Mouse (Mus musculus) liver, embryonic 15.5 days (tissue): ENCODE data around the gene Magi2. TPM values are rescaled to one million over a fixed set of nuclear protein-coding genes. Genes with fewer than 3 reads are reported as not detected.
"Not testable (repeated sequence)": the region's sequence is repeated elsewhere in the genome, so short reads cannot be mapped to it uniquely, and the experiment has no call there.

ENCODE experiments used
- ATAC-seq: fragments of 200-750 bp; cut with Nextera tagmentation; 2 replicates; pipeline ENCODE4 v1.8.0; 2017; ENCODE audit warnings: moderate number of reproducible peaks, mild to moderate bottlenecking, moderate library complexity; ENCODE audit not compliant: insufficient read depth
- H3K27ac ChIP-seq: fragments of 300-500 bp; sonication (generic); replicated peaks from 2 replicates; pipeline ENCODE4 v1.5.1; 2015; ENCODE audit warnings: mild to moderate bottlenecking, inconsistent platforms
- H3K27me3 ChIP-seq: fragments of 300-500 bp; sonication (generic); 2 replicates; pipeline ENCODE4 v1.6.1; 2015; ENCODE audit warnings: mild to moderate bottlenecking, inconsistent platforms
- H3K36me3 ChIP-seq: fragments of 300-500 bp; sonication (generic); replicated peaks from 2 replicates; pipeline ENCODE4 v1.6.1; 2015; ENCODE audit warnings: moderate library complexity, mild to moderate bottlenecking, inconsistent platforms
- H3K4me1 ChIP-seq: fragments of 300-500 bp; sonication (generic); replicated peaks from 2 replicates; pipeline ENCODE4 v1.6.1; 2015; ENCODE audit warnings: inconsistent platforms
- H3K4me2 ChIP-seq: fragments of 300-500 bp; sonication (generic); 2 replicates; pipeline ENCODE4 v1.6.1; 2015; ENCODE audit warnings: moderate library complexity, mild to moderate bottlenecking, inconsistent platforms
- H3K4me3 ChIP-seq: fragments of 300-500 bp; sonication (generic); replicated peaks from 2 replicates; pipeline ENCODE4 v1.5.1; 2015; ENCODE audit warnings: mild to moderate bottlenecking, inconsistent platforms
- H3K9ac ChIP-seq: fragments of 300-500 bp; sonication (generic); 2 replicates; pipeline ENCODE4 v1.6.1; 2015; ENCODE audit warnings: moderate library complexity, mild to moderate bottlenecking, inconsistent platforms
- H3K9me3 ChIP-seq: fragments of 300-500 bp; sonication (generic); replicated peaks from 2 replicates; pipeline ENCODE4 v1.6.1; 2016; ENCODE audit warnings: inconsistent platforms
- WGBS: fragments of 180-500 bp; shearing (Covaris S2); methylation state at CpG from one replicate; pipeline ENCODE4 v1.1.7; 2015; ENCODE audit warnings: mixed read lengths; ENCODE audit not compliant: insufficient replicate concordance; 5-methylcytosine and 5-hydroxymethylcytosine counted together
- polyA plus RNA-seq: library from polyadenylated mRNA; unstranded; fragments of >200 nt; fragmentation: Nextera tagmentation; extraction: Ambion mirVana; gene quantifications from 2 replicates; pipeline ENCODE4 v1.2.1, GENCODE M21; 2015

Gene Magi2
- polyA plus RNA-seq, 1 experiment from 2014 or later = 0.13 TPM

- Histone ChIP-seq H3K4me1 (no peaks in the 10 kb centered on the region), H3K36me3 (no peaks in the 10 kb centered on the region), H3K4me3 (no peak overlapping the region), H3K4me2 (no peak overlapping the region), H3K27me3 (no peaks in the 10 kb centered on the region), H3K9ac (no peak overlapping the region), H3K27ac (no peak overlapping the region), H3K9me3 (no peaks in the 10 kb centered on the region)
- WGBS = 77% methylated on average over 2 of the region's 2 CpGs
- no peak for ATAC-seq
Observed at GRCm38 (mm10) chr5:20241523-20241922, 1014.7 kb downstream of the Magi2 start.

DNA sequence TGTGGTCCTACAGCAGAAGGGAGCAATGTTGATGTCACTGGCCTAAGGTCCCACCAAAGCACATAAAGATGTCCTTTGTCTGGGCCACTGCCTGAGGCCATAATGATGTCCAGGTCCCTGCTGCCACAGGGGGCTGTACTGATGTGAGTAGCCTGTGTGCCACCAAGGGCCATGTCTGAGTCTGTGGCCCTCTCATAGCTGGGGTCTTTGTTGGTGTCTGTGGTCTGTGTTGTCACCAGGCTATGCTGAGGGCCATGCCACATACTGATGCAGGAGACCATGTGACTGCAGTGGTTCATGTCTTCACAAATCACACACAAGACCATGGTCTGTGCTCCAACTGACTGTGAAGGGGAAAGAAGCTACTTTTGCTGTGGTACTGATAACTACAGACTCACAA lies 1015.7 kb downstream of the Magi2 start:
- Histone ChIP-seq H3K27ac (no peak overlapping the region), H3K4me1 (no peaks in the 10 kb centered on the region), H3K9me3 (no peaks in the 10 kb centered on the region), H3K9ac (no peak overlapping the region), H3K4me2 (no peak overlapping the region), H3K4me3 (no peak overlapping the region), H3K27me3 (no peaks in the 10 kb centered on the region), H3K36me3 (no peaks in the 10 kb centered on the region)
- ATAC-seq = no peak

DNA sequence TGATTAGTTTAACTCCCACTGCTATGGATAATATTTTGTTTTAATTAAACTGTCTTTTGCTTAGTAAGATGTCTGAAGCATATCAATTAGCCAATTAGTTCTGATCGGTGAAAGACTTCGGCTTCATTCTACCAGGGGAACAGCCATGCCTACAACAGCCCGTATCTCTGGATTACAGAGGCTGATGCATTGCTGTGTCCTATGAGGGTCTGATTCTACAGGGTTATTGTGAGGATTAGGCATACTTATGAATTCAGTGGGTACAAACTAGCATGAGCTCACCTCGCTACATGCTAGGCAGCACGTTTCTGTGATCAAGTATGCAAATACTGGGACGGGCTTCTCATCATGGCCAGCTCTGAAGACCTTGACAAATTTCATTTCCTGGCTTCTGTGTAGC lies 1022.5 kb downstream of the Magi2 start:
- Histone ChIP-seq H3K4me2 (no peak overlapping the region), H3K4me3 (no peak overlapping the region), H3K4me1 (no peaks in the 10 kb centered on the region), H3K27me3 (no peaks in the 10 kb centered on the region), H3K36me3 (no peaks in the 10 kb centered on the region), H3K27ac (no peak overlapping the region), H3K9ac (no peak overlapping the region), H3K9me3 (no peaks in the 10 kb centered on the region)
- 59% methylated on average over 6 of the region's 6 CpGs for WGBS
- ATAC-seq = no peak

- ATAC-seq = no peak
Observed at GRCm38 (mm10) chr5:20251541-20251940, 1024.7 kb downstream of the Magi2 start.

DNA sequence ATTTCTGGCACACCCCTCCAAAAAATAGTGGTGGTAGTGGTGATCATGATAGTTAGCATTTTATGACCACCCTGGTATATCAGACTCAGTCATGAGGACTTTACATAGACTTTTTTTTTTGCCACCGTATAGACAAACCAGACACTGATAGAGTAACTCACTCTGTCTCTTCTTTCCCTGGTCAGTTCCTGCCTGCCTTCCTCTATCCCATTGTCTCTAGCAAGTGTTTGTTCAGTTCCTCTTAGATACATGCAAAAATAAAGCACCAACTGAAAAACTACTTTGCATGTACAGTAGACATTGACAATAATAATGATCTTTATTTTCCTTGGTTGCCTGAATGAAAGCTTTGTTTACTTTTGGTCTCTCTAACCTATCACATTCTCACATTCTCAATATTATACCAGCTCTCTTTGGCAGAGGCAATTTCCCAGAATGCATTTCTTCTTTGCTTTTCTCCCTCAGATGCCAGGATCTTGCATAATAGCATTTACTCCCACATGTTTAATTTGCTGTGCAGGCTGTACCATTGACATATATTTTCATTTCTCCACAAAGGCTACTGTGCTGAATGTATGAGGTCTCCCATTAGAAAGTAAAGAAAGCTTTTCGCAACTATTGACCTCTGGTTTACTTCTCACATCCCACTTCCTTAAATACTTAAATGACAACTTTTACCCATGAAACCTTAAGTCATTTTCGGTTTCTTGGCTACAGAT lies 1029.5 kb downstream of the Magi2 start:
- WGBS = 50% methylated on average over 3 of the region's 3 CpGs
- no peak overlapping the region for H3K4me3 ChIP-seq
- H3K4me1 ChIP-seq = no peaks in the 10 kb centered on the region
- no peak for ATAC-seq
- H3K36me3 ChIP-seq = no peaks in the 10 kb centered on the region
- H3K27ac ChIP-seq = no peak overlapping the region
- no peaks in the 10 kb centered on the region for H3K9me3 ChIP-seq
- no peak overlapping the region for H3K4me2 ChIP-seq
- no peaks in the 10 kb centered on the region for H3K27me3 ChIP-seq
- H3K9ac ChIP-seq = no peak overlapping the region

More at GRCm38 (mm10) chr5:20251541-20251940, 1024.7 kb downstream of the Magi2 start:
- no peak overlapping the region for H3K9ac ChIP-seq
- no peak overlapping the region for H3K4me3 ChIP-seq
- WGBS = 63% methylated on average over 6 of the region's 6 CpGs
- H3K9me3 ChIP-seq = no peaks in the 10 kb centered on the region
- no peaks in the 10 kb centered on the region for H3K27me3 ChIP-seq
- H3K27ac ChIP-seq = no peak overlapping the region
- H3K4me2 ChIP-seq = no peak overlapping the region
- no peaks in the 10 kb centered on the region for H3K36me3 ChIP-seq
- H3K4me1 ChIP-seq = no peaks in the 10 kb centered on the region

DNA sequence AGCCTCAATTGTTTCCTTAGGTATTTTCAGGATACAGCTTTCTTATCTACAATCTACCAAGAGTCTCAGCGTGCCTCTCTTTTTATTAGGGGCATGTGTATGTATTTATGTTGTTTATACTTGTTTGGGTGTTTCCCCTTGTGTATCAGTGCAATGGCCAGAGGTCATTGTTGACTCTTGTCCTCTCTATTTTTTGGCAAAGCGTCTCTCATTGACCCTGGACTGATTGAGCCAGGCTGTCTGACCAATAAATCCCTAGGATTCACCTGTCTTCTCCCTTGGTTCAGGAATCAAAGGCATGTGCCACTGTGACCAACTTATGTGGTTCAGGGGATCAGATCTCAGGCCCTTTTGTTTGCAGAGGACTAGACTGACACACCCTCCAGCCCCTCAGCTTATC lies 1030.1 kb downstream of the Magi2 start:
- Histone ChIP-seq H3K4me3 (no peak overlapping the region), H3K4me1 (no peaks in the 10 kb centered on the region), H3K9me3 (no peaks in the 10 kb centered on the region), H3K9ac (no peak overlapping the region), H3K36me3 (no peaks in the 10 kb centered on the region), H3K27me3 (no peaks in the 10 kb centered on the region), H3K4me2 (no peak overlapping the region), H3K27ac (no peak overlapping the region)
- 18% methylated on average over 2 of the region's 2 CpGs for WGBS
- no peak for ATAC-seq

- Histone ChIP-seq H3K4me2 (no peak overlapping the region), H3K36me3 (no peaks in the 10 kb centered on the region), H3K4me1 (no peaks in the 10 kb centered on the region), H3K9me3 (no peaks in the 10 kb centered on the region), H3K9ac (no peak overlapping the region), H3K27me3 (no peaks in the 10 kb centered on the region), H3K27ac (no peak overlapping the region), H3K4me3 (no peak overlapping the region)
- 57% methylated on average over 4 of the region's 4 CpGs for WGBS
- no peak for ATAC-seq
Observed at GRCm38 (mm10) chr5:20257419-20257818, 1030.6 kb downstream of the Magi2 start.

- no peak overlapping the region for H3K27ac ChIP-seq
- WGBS = 49% methylated on average over 3 of the region's 3 CpGs
Observed at GRCm38 (mm10) chr5:20259719-20260118, 1032.9 kb downstream of the Magi2 start.

DNA sequence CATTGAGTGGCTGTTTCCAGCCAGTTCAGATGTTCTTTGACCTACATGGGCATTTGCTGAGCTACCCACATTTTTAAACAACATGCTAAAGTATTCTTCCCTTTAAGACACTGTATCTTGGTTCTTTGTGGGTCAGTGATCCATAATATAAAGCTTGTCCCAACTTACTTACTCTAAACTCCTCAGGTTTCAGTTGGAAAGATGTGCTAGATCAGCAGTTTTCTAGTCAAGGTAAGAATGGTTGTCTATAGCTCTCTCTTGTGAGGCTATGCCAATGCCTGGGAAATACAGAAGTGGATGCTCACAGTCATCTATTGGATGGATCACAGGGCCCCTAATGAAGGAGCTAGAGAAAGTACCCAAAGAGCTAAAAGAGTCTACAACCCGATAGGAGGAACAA lies 1045.8 kb downstream of the Magi2 start:
- H3K4me3 ChIP-seq, H3K27me3 ChIP-seq, H3K27ac ChIP-seq: not testable (repeated sequence)

More at GRCm38 (mm10) chr5:20259719-20260118, 1032.9 kb downstream of the Magi2 start:
- Histone ChIP-seq H3K9ac (no peak overlapping the region), H3K9me3 (no peaks in the 10 kb centered on the region), H3K4me2 (no peak overlapping the region), H3K4me3 (no peak overlapping the region), H3K36me3 (no peaks in the 10 kb centered on the region), H3K27me3 (no peaks in the 10 kb centered on the region), H3K4me1 (no peaks in the 10 kb centered on the region)
- no peak for ATAC-seq

DNA sequence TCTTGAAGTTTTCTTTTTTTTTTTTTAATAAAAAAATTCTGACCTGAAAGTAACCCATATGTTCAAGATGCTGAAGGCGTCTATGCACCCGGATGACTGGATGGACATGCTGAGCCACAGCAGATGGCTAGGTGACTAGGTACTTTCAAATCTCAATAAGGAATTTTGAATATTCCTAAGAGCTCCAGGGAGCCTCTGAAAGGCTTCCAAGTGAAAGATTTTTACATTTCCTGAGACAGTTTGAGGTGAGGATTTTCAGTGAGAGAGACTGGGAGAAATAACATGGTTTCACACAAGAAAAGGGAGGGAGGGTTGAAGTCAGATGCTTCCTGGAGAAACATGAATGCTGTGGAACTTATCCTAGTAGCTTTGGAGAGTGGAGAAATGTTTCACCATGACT lies 1048.8 kb downstream of the Magi2 start:
- H3K9me3 ChIP-seq = no peaks in the 10 kb centered on the region
- WGBS = 69% methylated on average over 2 of the region's 2 CpGs
- H3K36me3 ChIP-seq = no peaks in the 10 kb centered on the region
- no peak overlapping the region for H3K4me3 ChIP-seq
- H3K9ac ChIP-seq = no peak overlapping the region
- no peak for ATAC-seq
- H3K27me3 ChIP-seq = no peaks in the 10 kb centered on the region
- no peak overlapping the region for H3K27ac ChIP-seq
- H3K4me2 ChIP-seq = no peak overlapping the region
- no peaks in the 10 kb centered on the region for H3K4me1 ChIP-seq

More for the DNA sequence above, 1045.8 kb downstream of the Magi2 start:
- not testable (repeated sequence) for H3K9me3 ChIP-seq, H3K4me2 ChIP-seq, H3K4me1 ChIP-seq, H3K36me3 ChIP-seq, ATAC-seq, H3K9ac ChIP-seq
- 52% methylated on average over 1 of the region's 1 CpGs for WGBS

DNA sequence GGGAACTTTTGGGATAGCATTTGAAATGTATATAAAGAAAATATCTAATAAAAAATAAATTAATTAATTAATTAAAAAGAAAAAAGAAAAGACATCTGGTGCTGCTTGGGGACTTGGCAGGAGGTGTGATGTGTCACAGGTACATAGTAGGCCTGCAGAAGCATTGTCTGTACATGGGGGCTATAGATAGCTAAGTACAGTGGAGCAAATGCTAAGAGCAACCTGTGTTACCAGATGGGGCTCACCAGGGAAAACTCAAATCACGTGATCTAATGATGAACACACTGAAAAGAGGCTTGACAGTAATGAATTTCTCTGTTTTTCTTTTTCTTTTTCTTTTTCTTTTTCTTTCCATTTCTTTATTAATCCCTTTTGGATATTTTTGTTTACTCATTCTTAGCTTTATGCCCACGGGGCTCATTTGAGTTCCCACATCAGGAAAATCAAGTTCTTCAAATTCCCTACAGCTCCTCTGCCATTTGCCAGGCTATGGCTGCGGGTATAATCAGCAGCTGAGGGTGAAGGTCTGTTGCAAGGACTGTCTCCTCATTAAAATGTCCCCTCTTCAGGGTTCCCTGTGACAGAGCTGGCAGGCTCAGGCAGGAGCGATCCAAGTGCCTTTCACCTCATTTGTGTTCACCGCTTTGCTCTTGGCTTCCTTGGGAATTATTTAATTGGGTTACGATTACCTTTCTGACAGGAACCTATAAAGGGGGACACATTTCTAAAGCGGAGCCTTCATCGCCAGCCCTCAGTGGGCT lies 1058.4 kb downstream of the Magi2 start:
- H3K27ac ChIP-seq = no peak overlapping the region
- no peaks in the 10 kb centered on the region for H3K9me3 ChIP-seq
- H3K4me1 ChIP-seq = no peaks in the 10 kb centered on the region
- H3K4me2 ChIP-seq = no peak overlapping the region
- H3K36me3 ChIP-seq = no peaks in the 10 kb centered on the region
- no peak for ATAC-seq
- no peak overlapping the region for H3K9ac ChIP-seq
- WGBS = 64% methylated on average over 8 of the region's 8 CpGs
- no peak overlapping the region for H3K4me3 ChIP-seq
- H3K27me3 ChIP-seq = no peaks in the 10 kb centered on the region
